Mouse (Mus musculus) myocyte (in vitro differentiated cells): Measurements from ENCODE around the gene 2900011O08Rik. TPM values are rescaled to one million over a fixed set of nuclear protein-coding genes. Genes with fewer than 3 reads are reported as not detected.

Source experiments
- H3K27me3 ChIP-seq: one replicate; pipeline ENCODE4 v1.6.1; 2011; ENCODE audit not compliant: control insufficient read depth, insufficient read depth, insufficient read length
- H3K36me3 ChIP-seq: one replicate; pipeline ENCODE4 v1.6.1; 2011; ENCODE audit not compliant: control insufficient read depth, insufficient read depth
- H3K4me2 ChIP-seq: one replicate; pipeline ENCODE4 v1.6.1; 2011; ENCODE audit warnings: low read depth, control low read depth
- H3K4me3 ChIP-seq: one replicate; pipeline ENCODE4 v1.5.1; 2011; ENCODE audit warnings: mild to moderate bottlenecking, control low read depth, moderate library complexity
- H3K79me2 ChIP-seq: one replicate; pipeline ENCODE4 v1.6.1; 2011; ENCODE audit not compliant: control insufficient read depth, insufficient read depth
- H3ac ChIP-seq: one replicate; pipeline ENCODE4 v1.6.1; 2011; ENCODE audit not compliant: control insufficient read depth, insufficient read length
- CEBPB ChIP-seq: IDR thresholded peaks from 2 replicates; pipeline ENCODE4 v1.6.1; 2011; ENCODE audit warnings: mild to moderate bottlenecking, moderate library complexity; ENCODE audit not compliant: poor library complexity, insufficient read depth, severe bottlenecking
- E2F4 ChIP-seq: IDR thresholded peaks from one replicate; pipeline ENCODE4 v1.6.1; 2011; ENCODE audit warnings: mild to moderate bottlenecking, control low read depth, moderate library complexity; ENCODE audit not compliant: insufficient read depth
- MAX ChIP-seq: IDR thresholded peaks from one replicate; pipeline ENCODE4 v1.6.1; 2011; ENCODE audit warnings: low read depth, mild to moderate bottlenecking, control low read depth
- MYOD1 ChIP-seq, 3 experiments: IDR thresholded peaks; one replicate each; pipeline ENCODE4 v1.6.1; 2011; ENCODE audit warnings: control low read depth in 2 of 3, low read depth in 2 of 3, mild to moderate bottlenecking in 2 of 3, moderate library complexity in 1 of 3; ENCODE audit not compliant: insufficient read length in 2 of 3, control insufficient read depth in 1 of 3
- MYOG ChIP-seq, 3 experiments: IDR thresholded peaks; one replicate each; pipeline ENCODE4 v1.6.1; 2011; ENCODE audit warnings: control low read depth in 2 of 3, low read depth in 2 of 3, mild to moderate bottlenecking in 2 of 3; ENCODE audit not compliant: insufficient read length in 2 of 3, control insufficient read depth in 1 of 3, insufficient read depth in 1 of 3
- POLR2A ChIP-seq: IDR thresholded peaks from one replicate; pipeline ENCODE4 v1.6.1; 2011; ENCODE audit warnings: low read depth, mild to moderate bottlenecking, control low read depth, moderate library complexity; ENCODE audit not compliant: insufficient read length
- POLR2AphosphoS2 ChIP-seq: IDR thresholded peaks from one replicate; pipeline ENCODE4 v1.6.1; 2011; ENCODE audit warnings: low read depth, control low read depth; ENCODE audit not compliant: insufficient read length
- REST ChIP-seq: IDR thresholded peaks from one replicate; pipeline ENCODE4 v1.6.1; 2011; ENCODE audit warnings: mild to moderate bottlenecking, control low read depth, moderate library complexity; ENCODE audit not compliant: insufficient read depth, insufficient read length
- SRF ChIP-seq: IDR thresholded peaks from one replicate; pipeline ENCODE4 v1.6.1; 2011; ENCODE audit warnings: low read depth; ENCODE audit not compliant: control insufficient read depth, insufficient read length
- TCF12 ChIP-seq: IDR thresholded peaks from one replicate; pipeline ENCODE4 v1.6.1; 2011; ENCODE audit warnings: mild to moderate bottlenecking, control low read depth; ENCODE audit not compliant: poor library complexity, insufficient read depth, severe bottlenecking
- TCF3 ChIP-seq: IDR thresholded peaks from one replicate; pipeline ENCODE4 v1.6.1; 2011; ENCODE audit warnings: low read depth, control low read depth; ENCODE audit not compliant: insufficient read length
- USF1 ChIP-seq: IDR thresholded peaks from one replicate; pipeline ENCODE4 v1.6.1; 2011; ENCODE audit warnings: low read depth, mild to moderate bottlenecking, control low read depth, moderate library complexity
- polyA plus RNA-seq: library from polyadenylated mRNA; unstranded; fragments of >200 nt; fragmentation: generic; extraction: Trizol; gene quantifications from one replicate; pipeline ENCODE4 v1.2.1, GENCODE M21; 2012; ENCODE audit warnings: missing spikeins

Gene 2900011O08Rik
- polyA plus RNA-seq, 1 experiment = 0.02 TPM

DNA sequence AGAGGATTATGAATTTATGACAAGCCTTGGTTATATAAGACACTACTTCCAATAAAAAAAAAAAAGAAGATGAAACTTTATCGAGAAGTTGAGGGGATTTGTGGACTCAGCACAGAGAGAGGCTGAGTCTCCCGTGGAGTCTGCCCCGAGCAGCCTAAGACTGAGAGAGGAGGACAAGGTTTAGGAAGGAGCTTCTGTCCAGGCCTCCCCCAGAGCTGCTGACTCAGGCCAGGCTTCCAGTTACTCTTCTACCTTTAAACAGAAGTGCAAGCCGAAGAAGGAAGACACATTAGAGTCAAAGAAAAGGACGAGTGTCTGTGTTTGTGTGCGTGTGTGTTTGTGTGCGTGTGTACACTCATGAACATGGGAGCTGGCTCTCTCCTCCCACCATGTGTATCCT lies 144.4 kb downstream of the 2900011O08Rik start:
- Histone ChIP-seq H3K4me2 (no peak overlapping the region), H3K36me3 (peaks cover 47% of the 10 kb centered on the region), H3ac (no peak overlapping the region), H3K79me2 (no peaks in the 10 kb centered on the region), H3K4me3 (no peak overlapping the region), H3K27me3 (no peaks in the 10 kb centered on the region)
- TF ChIP-seq MYOG (IDR thresholded peaks at IDR 0.05; ENCODE audit: control insufficient read depth in 1 of 3, insufficient read depth in 1 of 3, insufficient read length in 2 of 3, low read depth in 2 of 3) = no peak

DNA sequence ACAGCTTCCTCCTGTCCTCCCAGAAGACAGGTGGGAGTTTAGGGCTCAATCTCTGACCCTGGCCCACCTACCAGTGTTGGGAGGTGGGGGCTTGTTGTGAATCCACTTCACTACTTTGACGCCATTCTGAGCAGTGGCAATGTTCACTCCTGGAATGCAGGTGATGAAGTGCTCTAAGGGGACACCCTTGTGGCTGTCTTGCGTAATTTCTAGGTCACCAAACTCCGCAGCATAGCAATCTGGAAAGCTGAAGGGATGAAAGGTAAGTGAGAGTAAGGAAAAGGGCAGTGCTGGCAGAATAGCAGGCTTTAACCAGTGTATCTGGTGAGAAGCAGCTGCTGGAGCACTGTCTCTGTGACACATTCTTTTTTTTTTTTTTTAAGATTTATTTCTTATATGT lies 145.0 kb downstream of the 2900011O08Rik start:
- H3K36me3 ChIP-seq = peaks cover 47% of the 10 kb centered on the region
- no peaks in the 10 kb centered on the region for H3K27me3 ChIP-seq
- TF ChIP-seq TCF12 = no peak
- TF ChIP-seq USF1 = no peak
- no peak for TF ChIP-seq CEBPB
- no peak for TF ChIP-seq MYOD1 (IDR thresholded peaks at IDR 0.05; ENCODE audit: control insufficient read depth in 1 of 3, insufficient read length in 2 of 3, low read depth in 2 of 3)
- no peak for TF ChIP-seq POLR2AphosphoS2
- TF ChIP-seq REST = no peak
- TF ChIP-seq SRF = no peak
- TF ChIP-seq E2F4 = no peak
- no peak for TF ChIP-seq TCF3
- TF ChIP-seq MAX = no peak
- no peak for TF ChIP-seq MYOG (IDR thresholded peaks at IDR 0.05; ENCODE audit: control insufficient read depth in 1 of 3, insufficient read depth in 1 of 3, insufficient read length in 2 of 3, low read depth in 2 of 3)
- no peak for TF ChIP-seq POLR2A
- H3ac ChIP-seq = no peak overlapping the region
- H3K4me2 ChIP-seq = no peak overlapping the region
- H3K4me3 ChIP-seq = no peak overlapping the region
- no peaks in the 10 kb centered on the region for H3K79me2 ChIP-seq

DNA sequence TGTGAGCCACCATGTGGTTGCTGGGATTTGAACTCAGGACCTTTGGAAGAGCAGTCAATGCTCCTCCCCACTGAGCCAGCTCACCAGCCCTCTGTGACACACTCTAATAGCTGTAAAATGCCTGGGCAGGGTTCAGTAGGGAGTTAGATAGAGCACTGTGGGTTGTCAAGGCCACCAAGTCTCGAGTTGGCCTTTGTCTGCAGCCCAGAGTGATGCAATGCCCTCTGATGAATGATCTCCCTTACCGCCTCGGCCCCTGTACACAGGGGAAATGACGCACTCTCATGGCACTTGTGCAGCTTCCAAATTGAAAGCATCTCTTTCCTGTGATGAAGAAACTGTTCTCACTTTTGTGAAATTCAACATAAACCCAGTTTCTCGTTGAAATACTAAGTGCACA lies 145.4 kb downstream of the 2900011O08Rik start:
- Histone ChIP-seq H3ac (no peak overlapping the region), H3K4me2 (no peak overlapping the region), H3K79me2 (no peaks in the 10 kb centered on the region), H3K36me3 (peaks cover 51% of the 10 kb centered on the region), H3K4me3 (no peak overlapping the region), H3K27me3 (no peaks in the 10 kb centered on the region)
- no peak for TF ChIP-seq TCF3
- no peak for TF ChIP-seq MAX

DNA sequence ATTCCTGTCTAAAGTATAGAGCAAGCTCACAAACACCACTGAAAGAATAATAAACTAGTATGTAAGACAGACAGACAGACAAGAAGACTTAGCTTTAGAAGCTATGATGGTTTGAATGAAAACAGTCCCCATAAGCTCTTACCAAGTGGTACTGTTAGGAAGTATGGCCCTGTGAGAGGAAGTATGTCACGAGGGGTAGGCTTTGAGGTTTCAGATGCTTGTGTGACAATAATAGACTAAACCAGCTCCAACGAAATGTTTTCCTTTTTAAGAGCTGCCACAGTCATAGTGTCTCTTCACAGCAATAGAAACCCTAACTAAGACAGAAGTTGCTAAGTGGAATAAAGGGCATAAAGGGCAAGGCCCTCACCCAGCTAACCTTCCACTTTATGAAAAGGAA lies 148.6 kb downstream of the 2900011O08Rik start:
- no peak for TF ChIP-seq MYOD1 (IDR thresholded peaks at IDR 0.05; ENCODE audit: control insufficient read depth in 1 of 3, insufficient read length in 2 of 3, low read depth in 2 of 3)
- TF ChIP-seq MAX = no peak
- no peak for TF ChIP-seq MYOG (IDR thresholded peaks at IDR 0.05; ENCODE audit: control insufficient read depth in 1 of 3, insufficient read depth in 1 of 3, insufficient read length in 2 of 3, low read depth in 2 of 3)
- no peak for TF ChIP-seq USF1
- no peak for TF ChIP-seq POLR2AphosphoS2
- TF ChIP-seq REST = no peak
- TF ChIP-seq CEBPB = no peak
- TF ChIP-seq POLR2A = no peak
- TF ChIP-seq E2F4 = no peak
- no peak for TF ChIP-seq TCF12
- no peak for TF ChIP-seq TCF3
- TF ChIP-seq SRF = no peak
- Histone ChIP-seq H3K4me3 (no peak overlapping the region), H3K79me2 (no peaks in the 10 kb centered on the region)

DNA sequence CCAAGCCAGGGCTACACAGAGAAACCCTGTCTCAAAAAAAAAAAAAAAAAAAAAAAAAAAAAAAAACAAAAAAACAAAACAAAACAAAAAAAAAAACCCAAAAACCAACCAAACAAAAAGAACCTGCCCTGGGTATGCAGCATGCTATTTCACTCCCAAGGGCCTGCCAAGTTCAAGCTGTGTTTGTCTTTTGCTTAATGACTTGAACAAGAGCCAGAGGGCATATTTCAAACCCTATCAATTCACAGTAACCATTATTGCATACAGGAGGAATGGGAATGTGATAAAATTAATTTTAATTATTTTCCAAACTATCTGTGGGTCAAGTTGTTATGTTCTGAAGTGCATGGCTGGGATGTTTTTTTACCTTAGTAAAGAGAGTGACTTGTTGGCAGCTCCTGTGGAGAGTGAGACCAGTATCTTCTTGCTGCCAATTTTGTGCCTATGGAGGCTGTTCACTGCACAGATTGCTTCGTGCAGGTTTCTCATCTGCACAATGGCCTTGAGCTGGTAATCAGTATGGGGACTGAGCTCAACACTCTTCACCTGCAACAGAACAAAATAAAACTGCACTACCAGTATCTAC lies 151.7 kb downstream of the 2900011O08Rik start:
- no peak overlapping the region for H3ac ChIP-seq
- no peak overlapping the region for H3K4me3 ChIP-seq
- TF ChIP-seq POLR2A = no peak
- TF ChIP-seq REST = no peak
- no peak for TF ChIP-seq SRF
- no peak for TF ChIP-seq E2F4
- no peak for TF ChIP-seq MYOG (IDR thresholded peaks at IDR 0.05; ENCODE audit: control insufficient read depth in 1 of 3, insufficient read depth in 1 of 3, insufficient read length in 2 of 3, low read depth in 2 of 3)
- no peak for TF ChIP-seq TCF12
- TF ChIP-seq CEBPB = no peak
- no peak for TF ChIP-seq USF1
- TF ChIP-seq TCF3 = no peak
- no peak for TF ChIP-seq MYOD1 (IDR thresholded peaks at IDR 0.05; ENCODE audit: control insufficient read depth in 1 of 3, insufficient read length in 2 of 3, low read depth in 2 of 3)
- no peak for TF ChIP-seq POLR2AphosphoS2
- no peak for TF ChIP-seq MAX
- no peaks in the 10 kb centered on the region for H3K79me2 ChIP-seq
- H3K36me3 ChIP-seq = peaks cover 56% of the 10 kb centered on the region
- H3K4me2 ChIP-seq = no peak overlapping the region
- no peaks in the 10 kb centered on the region for H3K27me3 ChIP-seq

More for the DNA sequence above, 148.6 kb downstream of the 2900011O08Rik start:
- Histone ChIP-seq H3ac (no peak overlapping the region), H3K27me3 (no peaks in the 10 kb centered on the region), H3K36me3 (peaks cover 43% of the 10 kb centered on the region), H3K4me2 (no peak overlapping the region)
